Mouse (Mus musculus) heart, adult 2 months (tissue): ENCODE data around the gene Srcin1.

ENCODE experiments used
- CTCF ChIP-seq: fragments of 200-600 bp; IDR thresholded peaks from 2 replicates; pipeline ENCODE4 v1.8.1; 2022; ENCODE audit warnings: antibody characterized with exemption, mild to moderate bottlenecking, moderate library complexity
- EP300 ChIP-seq: fragments of 200-500 bp; IDR thresholded peaks from 2 replicates; pipeline ENCODE4 v1.6.1; 2011; ENCODE audit warnings: low read depth, low read length, control low read depth; ENCODE audit not compliant: insufficient read depth
- POLR2A ChIP-seq: fragments of 200-500 bp; IDR thresholded peaks from 2 replicates; pipeline ENCODE4 v1.6.1; 2011; ENCODE audit warnings: mild to moderate bottlenecking, low read depth, low read length, control low read depth; ENCODE audit not compliant: insufficient read depth

GRCm38 (mm10) chr11:97530069-97530468, 45.9 kb downstream of the Srcin1 start:
- TF ChIP-seq CTCF (no peak), POLR2A (no peak), EP300 (no peak)
